Mouse (Mus musculus): ENCODE results near the gene Etnk2. TPM values are rescaled to one million over a fixed set of nuclear protein-coding genes. Genes with fewer than 3 reads are reported as not detected.

The Etnk2 gene
- total RNA-seq, 2 experiments from 2014 or later, result 0.49 to 0.67 TPM

Other genes with a start within 250 kb of the Etnk2 start
- gene Ppp1r15b, start 232.4 kb upstream of the Etnk2 start, total RNA-seq (2021), result 10 to 100 TPM; 32.2 to 34.6 TPM
- 10 to 100 TPM; 69.0 to 81.8 TPM for gene Plekha6, start 199.4 kb upstream of the Etnk2 start, total RNA-seq (2021)
- gene Golt1a, start 53.8 kb upstream of the Etnk2 start, total RNA-seq (2021), result not detected
- gene Kiss1, start 41.7 kb upstream of the Etnk2 start, total RNA-seq (2021), result not detected
- gene Ren1, start 13.1 kb upstream of the Etnk2 start, total RNA-seq (2021), result under 1 TPM in 1 of 2 experiments, not detected in 1; 0.24 TPM
- gene Sox13, start 60.8 kb downstream of the Etnk2 start, total RNA-seq (2021), result 10 to 100 TPM; 22.3 to 23.9 TPM
- gene Snrpe, start 246.7 kb downstream of the Etnk2 start, total RNA-seq (2021), result 10 to 100 TPM; 77.8 to 81.2 TPM